Mouse (Mus musculus): ENCODE results near the gene Scgb2b24. TPM values are rescaled to one million over a fixed set of nuclear protein-coding genes. Genes with fewer than 3 reads are reported as not detected.

Gene Scgb2b24
- not detected in 2 replicates for polyA plus RNA-seq (2021; fragmentation: Nextera tagmentation)
- long read RNA-seq, experiment 1, result 0 reads
- long read RNA-seq, experiment 2, result 0 reads

DNA sequence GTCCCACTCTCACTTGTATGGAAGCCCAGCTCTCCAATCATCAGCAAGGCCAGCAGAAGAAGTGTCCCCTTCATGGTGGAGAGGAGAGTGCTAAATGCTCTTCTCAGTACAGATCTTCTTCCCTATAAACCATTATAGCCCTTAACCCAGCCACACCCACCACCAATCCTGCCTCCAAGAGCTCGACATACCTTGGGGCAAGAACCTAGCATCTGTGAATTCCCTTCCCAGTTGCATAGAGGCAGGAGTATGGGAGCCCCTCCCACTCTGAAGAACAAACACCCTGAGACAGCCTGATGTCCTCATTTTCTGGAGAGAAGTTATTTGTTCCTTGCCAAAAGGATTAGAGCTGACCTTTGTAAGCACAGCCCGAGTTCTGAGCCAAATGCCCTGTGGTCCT, at the start of gene Scgb2b24:
Scgb2b24 (minus strand) TSS at position 101 of the 400 bp plus-strand sequence.

DNA sequence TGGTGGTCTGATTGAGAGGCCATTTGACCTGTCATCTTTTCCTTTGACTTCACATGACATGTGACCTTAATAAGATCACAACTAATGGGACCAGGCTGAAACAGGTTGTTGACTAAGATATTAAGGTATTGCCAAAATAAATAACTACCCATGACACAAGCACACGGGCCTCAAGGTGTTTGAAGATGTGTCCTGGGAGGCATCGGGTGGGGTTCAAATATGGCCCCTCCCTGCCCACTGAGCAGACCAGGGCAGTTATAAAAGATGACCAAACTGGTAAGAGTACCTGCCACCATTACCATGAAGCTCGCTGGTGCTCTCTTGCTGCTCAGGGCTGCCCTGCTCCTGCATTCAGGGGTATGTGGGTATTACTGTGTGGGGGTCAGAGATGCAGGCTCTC, 4.4 kb upstream of the Scgb2b24 start, which contains the start of gene Scgb1b24:
Scgb1b24 (plus strand) TSS at position 301 of the 400 bp plus-strand sequence.

Other genes starting within 250 kb of the Scgb2b24 start
- not detected in 2 replicates for gene Scgb2b21, start 218.9 kb downstream of the Scgb2b24 start, polyA plus RNA-seq (2021; fragmentation: Nextera tagmentation)
- not detected in 2 replicates for gene Scgb1b24, start 4.5 kb upstream of the Scgb2b24 start, polyA plus RNA-seq (2021; fragmentation: Nextera tagmentation)
- not detected in 2 replicates for gene Scgb2b26, start 205.7 kb upstream of the Scgb2b24 start, polyA plus RNA-seq (2021; fragmentation: Nextera tagmentation)

Measured in layer of hippocampus, adult 6 months (tissue).